Mouse (Mus musculus): ENCODE measurements around the gene Atcay. TPM values are rescaled to one million over a fixed set of nuclear protein-coding genes. Genes with fewer than 3 reads are reported as not detected.

Gene Atcay
- polyA plus RNA-seq, 1 experiment from 2014 or later: 1.5 TPM

Small RNAs within 50 kb of the gene (microRNA-seq; reads per million reads assigned to microRNA genes)
- 10.2 reads per million, percentile 22 among the genes with 10 or more reads in this experiment for gene Mir3057

Other genes starting within 250 kb of the Atcay start
- 3.6 and 4.0 TPM in 2 replicates for gene Gng7, start 215.9 kb downstream of the Atcay start, polyA plus RNA-seq (2015; fragmentation: Nextera tagmentation; extraction: Ambion mirVana)
- gene Diras1, start 205.2 kb downstream of the Atcay start, polyA plus RNA-seq (2015; fragmentation: Nextera tagmentation; extraction: Ambion mirVana): 0.61 and 0.92 TPM in 2 replicates
- 18.1 and 18.9 TPM in 2 replicates for gene Slc39a3, start 193.4 kb downstream of the Atcay start, polyA plus RNA-seq (2015; fragmentation: Nextera tagmentation; extraction: Ambion mirVana)
- 204 TPM in 2 replicates for gene Sgta, start 170.7 kb downstream of the Atcay start, polyA plus RNA-seq (2015; fragmentation: Nextera tagmentation; extraction: Ambion mirVana)
- gene Thop1, start 160.8 kb downstream of the Atcay start, polyA plus RNA-seq (2015; fragmentation: Nextera tagmentation; extraction: Ambion mirVana): 48.7 and 53.8 TPM in 2 replicates
- gene Creb3l3, start 132.0 kb downstream of the Atcay start, polyA plus RNA-seq (2015; fragmentation: Nextera tagmentation; extraction: Ambion mirVana): 123 and 180 TPM in 2 replicates
- 214 and 225 TPM in 2 replicates for gene Map2k2, start 124.9 kb downstream of the Atcay start, polyA plus RNA-seq (2015; fragmentation: Nextera tagmentation; extraction: Ambion mirVana)
- gene Zbtb7a, start 95.6 kb downstream of the Atcay start, polyA plus RNA-seq (2015; fragmentation: Nextera tagmentation; extraction: Ambion mirVana): 46.2 and 47.4 TPM in 2 replicates
- gene Pias4, start 62.9 kb downstream of the Atcay start, polyA plus RNA-seq (2015; fragmentation: Nextera tagmentation; extraction: Ambion mirVana): 52.5 and 54.4 TPM in 2 replicates
- gene Eef2, start 54.2 kb downstream of the Atcay start, polyA plus RNA-seq (2015; fragmentation: Nextera tagmentation; extraction: Ambion mirVana): 526 and 531 TPM in 2 replicates
- gene Dapk3, start 47.8 kb downstream of the Atcay start, polyA plus RNA-seq (2015; fragmentation: Nextera tagmentation; extraction: Ambion mirVana): 15.4 and 47.6 TPM in 2 replicates
- gene 4930442H23Rik, start 47.0 kb downstream of the Atcay start, polyA plus RNA-seq (2015; fragmentation: Nextera tagmentation; extraction: Ambion mirVana): not detected in 2 replicates
- gene Nmrk2, start 28.8 kb downstream of the Atcay start, polyA plus RNA-seq (2015; fragmentation: Nextera tagmentation; extraction: Ambion mirVana): 0.17 TPM in 1 of 2 replicates, not detected in the other
- 7.1 and 8.0 TPM in 2 replicates for gene Zfr2, start 2.3 kb upstream of the Atcay start, polyA plus RNA-seq (2015; fragmentation: Nextera tagmentation; extraction: Ambion mirVana)
- gene Matk, start 22.1 kb upstream of the Atcay start, polyA plus RNA-seq (2015; fragmentation: Nextera tagmentation; extraction: Ambion mirVana): 2.0 and 2.3 TPM in 2 replicates
- gene Mrpl54, start 36.1 kb upstream of the Atcay start, polyA plus RNA-seq (2015; fragmentation: Nextera tagmentation; extraction: Ambion mirVana): 240 and 249 TPM in 2 replicates
- gene Apba3, start 36.1 kb upstream of the Atcay start, polyA plus RNA-seq (2015; fragmentation: Nextera tagmentation; extraction: Ambion mirVana): 72.2 and 83.1 TPM in 2 replicates
- 53.2 and 56.6 TPM in 2 replicates for gene Tjp3, start 60.7 kb upstream of the Atcay start, polyA plus RNA-seq (2015; fragmentation: Nextera tagmentation; extraction: Ambion mirVana)
- 35.4 and 40.5 TPM in 2 replicates for gene Pip5k1c, start 62.1 kb upstream of the Atcay start, polyA plus RNA-seq (2015; fragmentation: Nextera tagmentation; extraction: Ambion mirVana)
- gene Cactin, start 90.3 kb upstream of the Atcay start, polyA plus RNA-seq (2015; fragmentation: Nextera tagmentation; extraction: Ambion mirVana): 28.7 and 29.0 TPM in 2 replicates
- gene Tbxa2r, start 97.9 kb upstream of the Atcay start, polyA plus RNA-seq (2015; fragmentation: Nextera tagmentation; extraction: Ambion mirVana): 21.2 and 21.3 TPM in 2 replicates
- 0.06 and 0.12 TPM in 2 replicates for gene Gipc3, start 112.4 kb upstream of the Atcay start, polyA plus RNA-seq (2015; fragmentation: Nextera tagmentation; extraction: Ambion mirVana)
- 69.0 and 71.4 TPM in 2 replicates for gene Hmg20b, start 119.6 kb upstream of the Atcay start, polyA plus RNA-seq (2015; fragmentation: Nextera tagmentation; extraction: Ambion mirVana)
- 21.6 and 32.4 TPM in 2 replicates for gene Mfsd12, start 126.7 kb upstream of the Atcay start, polyA plus RNA-seq (2015; fragmentation: Nextera tagmentation; extraction: Ambion mirVana)
- gene 4930404N11Rik, start 135.0 kb upstream of the Atcay start, polyA plus RNA-seq (2015; fragmentation: Nextera tagmentation; extraction: Ambion mirVana): 1.4 and 2.7 TPM in 2 replicates
- gene Fzr1, start 147.7 kb upstream of the Atcay start, polyA plus RNA-seq (2015; fragmentation: Nextera tagmentation; extraction: Ambion mirVana): 73.2 and 78.7 TPM in 2 replicates
- 102 and 109 TPM in 2 replicates for gene Dohh, start 153.6 kb upstream of the Atcay start, polyA plus RNA-seq (2015; fragmentation: Nextera tagmentation; extraction: Ambion mirVana)
- gene Gm48551, start 153.6 kb upstream of the Atcay start, polyA plus RNA-seq (2015; fragmentation: Nextera tagmentation; extraction: Ambion mirVana): 2.9 and 3.7 TPM in 2 replicates
- 0.55 and 1.8 TPM in 2 replicates for gene Gm48552, start 158.2 kb upstream of the Atcay start, polyA plus RNA-seq (2015; fragmentation: Nextera tagmentation; extraction: Ambion mirVana)
- 426 and 504 TPM in 2 replicates for gene Smim24, start 162.2 kb upstream of the Atcay start, polyA plus RNA-seq (2015; fragmentation: Nextera tagmentation; extraction: Ambion mirVana)
- gene Nfic, start 224.8 kb upstream of the Atcay start, polyA plus RNA-seq (2015; fragmentation: Nextera tagmentation; extraction: Ambion mirVana): 49.8 and 55.8 TPM in 2 replicates